ENCODE assay signal across 8 mouse cellular contexts in the genomic region with DNA sequence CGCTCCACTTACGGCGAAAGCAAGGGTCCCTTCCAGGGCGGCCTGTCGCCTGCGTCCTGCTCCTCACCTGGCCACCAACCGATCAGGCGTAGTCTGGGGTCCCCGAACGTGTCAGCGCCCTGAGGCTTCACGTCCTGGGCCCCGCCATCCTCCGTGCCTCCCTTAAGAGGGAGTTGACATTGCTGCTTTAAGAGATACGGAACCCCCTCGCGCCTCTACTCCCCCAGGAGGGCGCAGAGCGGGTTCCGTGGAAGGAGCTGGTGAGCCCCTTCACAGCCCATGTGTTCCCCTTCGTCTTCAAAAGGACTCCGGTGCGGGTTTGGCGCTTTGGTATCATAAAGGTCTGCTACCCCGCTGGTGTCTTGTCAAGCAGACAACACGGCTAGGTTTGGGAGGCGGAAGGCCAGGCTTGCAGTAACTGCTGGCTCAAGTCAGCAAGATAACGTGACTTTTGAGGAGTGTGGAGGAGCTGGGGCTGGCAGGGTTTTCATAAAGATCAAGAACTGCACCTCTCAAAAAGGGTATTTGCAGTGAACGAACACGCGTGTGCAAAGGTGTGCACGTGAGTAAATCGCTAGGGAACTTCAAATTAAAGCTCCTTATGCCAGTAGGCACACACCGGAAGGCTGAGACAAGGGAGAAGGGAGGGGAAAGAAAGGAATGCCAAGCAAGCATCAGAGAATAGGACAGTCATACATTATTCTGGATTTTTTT. TPM values are rescaled to one million over a fixed set of nuclear protein-coding genes. Genes with fewer than 3 reads are reported as not detected.
A peak's percentile ranks its signal among the peaks of the same experiment; 100 is the strongest.
DNase-seq lines count a peak whose midpoint lies in the region; ATAC-seq and TF ChIP-seq lines count a peak whose summit lies in the region.

No protein-coding gene starts in this region.

- peak; percentile 65 for DNase-seq in lung, embryonic 14.5 days
- DNase-seq in lung, adult 18-20 months = no peak
- DNase-seq in cerebellum, adult 2 months = peak in 1 of 2 experiments; percentile 61
- DNase-seq in forebrain, postnatal 0 days = peak; percentile 83
- peak; percentile 80 for DNase-seq in intestine, embryonic 14.5 days (ENCODE audit: low spot score)
- no peak for DNase-seq in urinary bladder, postnatal 36 days (ENCODE audit: low spot score in 2 of 2)

- no peaks in the 10 kb centered on the region for H3K4me1 ChIP-seq in lung, embryonic 14.5 days (ENCODE audit: insufficient read depth)
- H3K4me1 ChIP-seq in cerebellum, adult 2 months (ENCODE audit: control insufficient read depth, insufficient read depth, low read length) = no peaks in the 10 kb centered on the region
- peaks cover 5% of the 10 kb centered on the region; the same call in 1 of the 2 replicates for H3K4me1 ChIP-seq in forebrain, postnatal 0 days (ENCODE audit: insufficient read depth)
- no peaks in the 10 kb centered on the region; the same call in 1 of the 2 replicates for H3K4me1 ChIP-seq in intestine, embryonic 14.5 days (replicated peaks; ENCODE audit: control insufficient read depth, insufficient read depth, low read length)
- H3K4me1 ChIP-seq in liver, embryonic 15.5 days (replicated peaks) = peaks cover 39% of the 10 kb centered on the region
- peaks cover 18% of the 10 kb centered on the region for H3K4me1 ChIP-seq in neural tube, embryonic 15.5 days

- 3% methylated on average over 34 of the region's 34 CpGs for WGBS in lung, embryonic 14.5 days
- whole genome bisulfite sequencing in cerebellum, adult 2 months = under 1% methylated on average over 34 of the region's 34 CpGs
- WGBS in forebrain, postnatal 0 days = 2% methylated on average over 34 of the region's 34 CpGs
- 3% methylated on average over 34 of the region's 34 CpGs for WGBS in intestine, embryonic 14.5 days
- WGBS in liver, embryonic 15.5 days (ENCODE audit: insufficient replicate concordance) = 2% methylated on average over 34 of the region's 34 CpGs
- WGBS in neural tube, embryonic 15.5 days = 2% methylated on average over 34 of the region's 34 CpGs

- peak overlapping the region; percentile 98 for H3K4me2 ChIP-seq in lung, embryonic 14.5 days
- H3K4me2 ChIP-seq in forebrain, postnatal 0 days (ENCODE audit: low read depth) = peak overlapping the region; percentile 95
- H3K4me2 ChIP-seq in intestine, embryonic 14.5 days (ENCODE audit: low read length) = peak overlapping the region; percentile 100
- H3K4me2 ChIP-seq in liver, embryonic 15.5 days = peak overlapping the region; percentile 99
- H3K4me2 ChIP-seq in neural tube, embryonic 15.5 days = peak overlapping the region; percentile 84

- no peak for TF ChIP-seq CTCF in lung, embryonic 14.5 days (IDR thresholded peaks at IDR 0.05; ENCODE audit: low read depth)
- no peak for TF ChIP-seq CTCF in cerebellum, adult 2 months (IDR thresholded peaks at IDR 0.05; ENCODE audit: borderline replicate concordance, insufficient read depth, low read depth, low read length)
- no peak for TF ChIP-seq CTCF in forebrain, postnatal 0 days (IDR thresholded peaks at IDR 0.05; ENCODE audit: low read depth)

- peak overlapping the region; percentile 71 for H3K9ac ChIP-seq in lung, embryonic 14.5 days
- peak overlapping the region; percentile 72 for H3K9ac ChIP-seq in forebrain, postnatal 0 days
- H3K9ac ChIP-seq in intestine, embryonic 14.5 days (ENCODE audit: low read length) = peak overlapping the region; percentile 65
- H3K9ac ChIP-seq in liver, embryonic 15.5 days = peak overlapping the region; percentile 90
- H3K9ac ChIP-seq in neural tube, embryonic 15.5 days (replicated peaks) = peak overlapping the region; percentile 60

- peak overlapping the region; percentile 47; the same call in 1 of the 2 replicates for H3K27ac ChIP-seq in lung, embryonic 14.5 days (ENCODE audit: low read depth)
- peak overlapping the region; percentile 53 for H3K27ac ChIP-seq in cerebellum, adult 2 months (ENCODE audit: insufficient read depth, low read length)
- peak overlapping the region; percentile 82 for H3K27ac ChIP-seq in forebrain, postnatal 0 days (ENCODE audit: low read depth, low read length)
- H3K27ac ChIP-seq in intestine, embryonic 14.5 days (ENCODE audit: low read depth) = no peak overlapping the region
- H3K27ac ChIP-seq in liver, embryonic 15.5 days (replicated peaks) = peak overlapping the region; percentile 85
- peak overlapping the region; percentile 78 for H3K27ac ChIP-seq in neural tube, embryonic 15.5 days (replicated peaks)

- no peaks in the 10 kb centered on the region for H3K9me3 ChIP-seq in lung, embryonic 14.5 days (ENCODE audit: low read depth, low read length)
- H3K9me3 ChIP-seq in forebrain, postnatal 0 days (ENCODE audit: low read length) = no peaks in the 10 kb centered on the region
- H3K9me3 ChIP-seq in intestine, embryonic 14.5 days (ENCODE audit: control insufficient read depth, low read length) = no peaks in the 10 kb centered on the region
- no peaks in the 10 kb centered on the region for H3K9me3 ChIP-seq in liver, embryonic 15.5 days (replicated peaks)
- H3K9me3 ChIP-seq in neural tube, embryonic 15.5 days (replicated peaks) = no peaks in the 10 kb centered on the region

- no peak for TF ChIP-seq POLR2A in cerebellum, adult 2 months (IDR thresholded peaks at IDR 0.05; ENCODE audit: borderline replicate concordance, insufficient read depth, low read length)

- H3K36me3 ChIP-seq in lung, embryonic 14.5 days (ENCODE audit: insufficient read depth) = no peaks in the 10 kb centered on the region
- H3K36me3 ChIP-seq in forebrain, postnatal 0 days (ENCODE audit: insufficient read depth) = no peaks in the 10 kb centered on the region
- no peaks in the 10 kb centered on the region for H3K36me3 ChIP-seq in intestine, embryonic 14.5 days (ENCODE audit: control insufficient read depth, insufficient read depth, low read length)
- peaks cover 3% of the 10 kb centered on the region; the same call in 1 of the 2 replicates for H3K36me3 ChIP-seq in liver, embryonic 15.5 days (replicated peaks)
- no peaks in the 10 kb centered on the region for H3K36me3 ChIP-seq in neural tube, embryonic 15.5 days

- peak overlapping the region; percentile 52 for H3K4me3 ChIP-seq in lung, embryonic 14.5 days (ENCODE audit: low read depth, low read length)
- H3K4me3 ChIP-seq in cerebellum, adult 2 months (replicated peaks; ENCODE audit: insufficient read depth, low read depth, low read length) = peak overlapping the region; percentile 58
- peak overlapping the region; percentile 49 for H3K4me3 ChIP-seq in forebrain, postnatal 0 days (ENCODE audit: low read depth, low read length)
- peak overlapping the region; percentile 52 for H3K4me3 ChIP-seq in intestine, embryonic 14.5 days (ENCODE audit: low read depth, low read length)
- H3K4me3 ChIP-seq in liver, embryonic 15.5 days (replicated peaks) = peak overlapping the region; percentile 79
- H3K4me3 ChIP-seq in neural tube, embryonic 15.5 days (replicated peaks) = peak overlapping the region; percentile 54

- H3K27me3 ChIP-seq in lung, embryonic 14.5 days (ENCODE audit: insufficient read depth, low read length) = no peaks in the 10 kb centered on the region
- no peaks in the 10 kb centered on the region for H3K27me3 ChIP-seq in cerebellum, adult 2 months (ENCODE audit: control insufficient read depth, insufficient read depth, low read length)
- H3K27me3 ChIP-seq in forebrain, postnatal 0 days (ENCODE audit: insufficient read depth, low read length) = no peaks in the 10 kb centered on the region
- no peaks in the 10 kb centered on the region for H3K27me3 ChIP-seq in intestine, embryonic 14.5 days (replicated peaks; ENCODE audit: control insufficient read depth, insufficient read depth, low read length)
- H3K27me3 ChIP-seq in liver, embryonic 15.5 days = no peaks in the 10 kb centered on the region
- H3K27me3 ChIP-seq in neural tube, embryonic 15.5 days (replicated peaks) = peaks cover 15% of the 10 kb centered on the region

- peak; percentile 69 for ATAC-seq in lung, embryonic 14.5 days (ENCODE audit: insufficient read depth)
- peak; percentile 90 for ATAC-seq in forebrain, postnatal 0 days
- ATAC-seq in intestine, embryonic 14.5 days (replicated peaks; ENCODE audit: low FRiP score, low TSS enrichment, low read depth) = peak; percentile 53
- ATAC-seq in liver, embryonic 15.5 days (ENCODE audit: insufficient read depth) = peak; percentile 77
- peak; percentile 83 for ATAC-seq in neural tube, embryonic 15.5 days (ENCODE audit: low FRiP score)

RNA-seq across cellular contexts. Expression of a gene that starts 0.5 kb away (rescaled TPM):
- 8.4 and 8.9 TPM in 2 replicates for polyA plus RNA-seq in lung, embryonic 14.5 days (2014; fragmentation: Nextera tagmentation; extraction: Ambion mirVana)
- polyA plus RNA-seq in cerebellum, adult 2 months (2012; rRNA removed) = 102 and 112 TPM in 2 replicates
- 68.9 and 78.2 TPM in 2 replicates for total RNA-seq in forebrain, postnatal 0 days (2014; rRNA removed)
- 27.3 and 41.6 TPM in 2 replicates for polyA plus RNA-seq in forebrain, postnatal 0 days (2015; fragmentation: Nextera tagmentation; extraction: Ambion mirVana)
- polyA plus RNA-seq in intestine, embryonic 14.5 days (2014; fragmentation: Nextera tagmentation; extraction: Ambion mirVana) = 17.6 and 21.5 TPM in 2 replicates
- 11.8 and 13.8 TPM in 2 replicates for polyA plus RNA-seq in liver, embryonic 15.5 days (2015; fragmentation: Nextera tagmentation; extraction: Ambion mirVana)
- polyA plus RNA-seq in neural tube, embryonic 15.5 days (2015; fragmentation: Nextera tagmentation; extraction: Ambion mirVana) = 47.9 and 50.6 TPM in 2 replicates

RNA-seq across cellular contexts. Expression of a gene that starts 17.8 kb away (rescaled TPM):
- polyA plus RNA-seq in lung, embryonic 14.5 days (2014; fragmentation: Nextera tagmentation; extraction: Ambion mirVana) = 6.7 and 7.5 TPM in 2 replicates
- polyA plus RNA-seq in cerebellum, adult 2 months (2012; rRNA removed) = 17.7 and 18.2 TPM in 2 replicates
- 16.3 and 23.4 TPM in 2 replicates for total RNA-seq in forebrain, postnatal 0 days (2014; rRNA removed)
- 6.7 and 8.1 TPM in 2 replicates for polyA plus RNA-seq in forebrain, postnatal 0 days (2015; fragmentation: Nextera tagmentation; extraction: Ambion mirVana)
- 6.4 and 6.9 TPM in 2 replicates for polyA plus RNA-seq in intestine, embryonic 14.5 days (2014; fragmentation: Nextera tagmentation; extraction: Ambion mirVana)
- 1.3 and 1.5 TPM in 2 replicates for polyA plus RNA-seq in liver, embryonic 15.5 days (2015; fragmentation: Nextera tagmentation; extraction: Ambion mirVana)
- 7.1 and 7.4 TPM in 2 replicates for polyA plus RNA-seq in neural tube, embryonic 15.5 days (2015; fragmentation: Nextera tagmentation; extraction: Ambion mirVana)

RNA-seq across cellular contexts. Expression of a gene that starts 54.0 kb away (rescaled TPM):
- polyA plus RNA-seq in lung, embryonic 14.5 days (2014; fragmentation: Nextera tagmentation; extraction: Ambion mirVana) = 3.2 and 4.0 TPM in 2 replicates
- 0.38 and 0.44 TPM in 2 replicates for polyA plus RNA-seq in cerebellum, adult 2 months (2012; rRNA removed)
- 1.5 and 2.3 TPM in 2 replicates for total RNA-seq in forebrain, postnatal 0 days (2014; rRNA removed)
- 1.7 and 1.8 TPM in 2 replicates for polyA plus RNA-seq in forebrain, postnatal 0 days (2015; fragmentation: Nextera tagmentation; extraction: Ambion mirVana)
- 1.8 and 1.9 TPM in 2 replicates for polyA plus RNA-seq in intestine, embryonic 14.5 days (2014; fragmentation: Nextera tagmentation; extraction: Ambion mirVana)
- 1.0 TPM in 2 replicates for polyA plus RNA-seq in liver, embryonic 15.5 days (2015; fragmentation: Nextera tagmentation; extraction: Ambion mirVana)
- polyA plus RNA-seq in neural tube, embryonic 15.5 days (2015; fragmentation: Nextera tagmentation; extraction: Ambion mirVana) = 2.1 and 2.2 TPM in 2 replicates

Comparison
In these comparisons a context has a peak if more than half of its experiments do, and no peak if none do; other contexts are left out.
1. DNase-seq: peak in lung, embryonic 14.5 days (single experiment), forebrain, postnatal 0 days (single experiment) and intestine, embryonic 14.5 days (single experiment); none in lung, adult 18-20 months (0 of 2) and urinary bladder, postnatal 36 days (0 of 2).
2. Peak in every context shown above with its lines, with median percentiles within 50 percentile points of each other: ATAC-seq, H3K4me2 ChIP-seq, H3K4me3 ChIP-seq and H3K9ac ChIP-seq.